Mouse (Mus musculus) cerebellum, adult 18-20 months (tissue): ENCODE measurements around the gene Capn12.

Experiments
- DNase-seq, 2 experiments: peaks; one replicate each; pipeline ENCODE4 v3.0.0; 2021

The Capn12 gene

DNA sequence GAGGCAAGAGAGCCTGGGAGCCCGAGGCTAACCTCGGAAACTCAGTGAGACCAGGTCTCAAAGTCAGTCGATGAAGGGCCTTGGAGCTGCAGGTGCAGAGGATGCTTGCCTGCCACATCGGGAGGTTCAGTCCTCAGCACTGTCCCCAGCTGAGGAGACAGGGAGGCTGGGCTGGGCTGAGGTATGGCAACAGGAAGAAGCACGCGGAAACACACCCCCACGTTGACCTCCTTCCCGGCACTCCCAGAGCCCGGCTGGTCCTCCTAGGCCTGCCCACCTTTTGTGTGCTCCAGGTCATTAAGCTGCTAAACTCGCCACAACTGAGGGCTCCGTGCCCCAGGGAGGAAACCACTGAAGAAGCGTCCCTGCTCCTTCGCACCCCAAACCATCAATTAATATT lies at the start of gene Capn12:
Gene Capn12 (plus strand): TSS at position 224 of the 400 bp plus-strand sequence.
- no peak for DNase-seq

DNA sequence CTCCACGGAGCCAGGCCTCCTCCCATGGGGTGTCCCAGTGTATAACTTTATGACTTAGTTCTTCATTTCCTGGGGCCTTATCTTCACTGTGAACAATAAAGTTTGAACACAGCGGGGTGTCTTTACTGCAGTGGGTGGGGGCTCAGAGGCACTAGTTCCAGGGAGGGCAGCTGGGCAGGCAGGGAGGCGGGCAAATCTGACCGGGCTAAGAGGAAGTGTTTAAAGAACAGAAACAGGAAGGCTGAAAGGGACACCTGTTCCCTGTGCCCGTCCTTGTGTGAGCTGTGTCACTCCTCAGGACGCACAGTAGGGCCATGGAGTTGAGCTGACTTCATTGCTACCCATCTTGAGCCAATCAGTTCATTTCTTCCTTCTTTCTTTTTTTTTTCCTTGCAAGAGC lies 49.1 kb upstream of the Capn12 start:
- no peak for DNase-seq

DNA sequence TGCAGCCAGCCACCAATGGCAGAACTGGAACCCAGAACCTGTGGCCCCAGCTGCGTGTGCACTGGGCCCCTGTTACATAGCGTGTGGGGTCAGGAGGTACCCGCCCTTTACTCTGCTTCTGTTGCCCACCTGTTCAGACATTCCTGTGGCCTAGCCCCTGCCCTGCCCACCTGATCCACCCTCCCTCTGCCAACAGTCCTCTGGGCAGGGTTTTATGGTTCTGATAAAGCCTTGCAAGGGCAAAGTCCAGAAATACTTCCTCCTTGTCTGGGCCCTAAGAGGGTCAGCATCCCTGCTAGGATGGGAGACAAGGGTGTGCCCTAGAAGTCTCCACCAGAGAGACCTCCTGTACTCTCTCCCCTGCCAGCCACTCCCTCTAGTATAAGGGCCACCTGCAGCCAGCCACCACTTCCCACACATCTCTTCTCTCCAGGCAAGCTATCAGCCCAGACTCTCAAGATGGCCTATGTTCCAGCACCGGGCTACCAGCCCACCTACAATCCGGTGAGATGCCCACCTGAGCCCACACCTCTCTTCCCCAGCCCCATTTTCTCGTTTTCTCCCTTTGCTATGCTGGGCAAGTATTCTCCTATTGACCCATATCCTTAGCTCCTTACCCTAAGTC lies 47.4 kb upstream of the Capn12 start, which contains the start of gene Lgals4:
Gene Lgals4 (plus strand): TSS at position 132 of the 625 bp plus-strand sequence.
- no peak for DNase-seq

DNA sequence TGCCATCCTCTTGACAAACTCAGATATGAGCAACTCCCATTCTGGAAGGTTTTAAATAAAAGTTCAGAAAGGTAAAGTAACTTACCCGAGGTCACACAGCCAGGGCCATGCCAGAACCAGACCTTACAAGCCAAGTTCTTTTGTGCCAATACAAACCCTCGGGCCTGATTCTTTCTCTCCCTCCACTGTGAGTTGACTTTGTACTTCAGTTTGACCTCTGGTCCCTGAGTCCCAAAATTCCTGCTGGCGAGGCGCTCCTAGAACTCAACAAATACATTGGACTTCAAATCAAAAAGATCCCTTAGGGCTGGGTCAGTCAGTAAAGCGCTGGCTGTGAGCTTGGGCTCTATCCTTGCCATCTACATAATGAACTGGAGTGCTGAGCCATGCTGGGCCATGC lies 44.3 kb upstream of the Capn12 start:
- no peak for DNase-seq

DNA sequence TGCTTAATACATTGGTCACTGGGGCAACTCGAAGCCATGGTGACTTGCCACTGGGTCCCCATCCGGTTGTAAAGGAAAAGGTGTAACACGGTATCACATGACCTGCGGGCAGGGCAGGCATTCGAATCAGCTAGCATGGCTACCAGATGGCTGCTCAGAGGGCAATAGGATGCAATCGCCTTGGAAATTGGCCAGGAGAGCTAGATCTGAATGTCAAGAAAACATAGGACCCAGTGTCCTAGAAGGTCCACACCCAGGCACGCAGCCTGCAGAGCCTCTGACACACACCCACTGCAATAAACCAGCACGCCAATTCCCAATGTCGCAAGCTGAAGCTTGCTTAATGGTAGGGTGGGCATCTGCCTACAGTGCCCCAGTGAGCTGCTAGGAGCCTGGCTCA lies 42.9 kb upstream of the Capn12 start:
- no peak for DNase-seq

DNA sequence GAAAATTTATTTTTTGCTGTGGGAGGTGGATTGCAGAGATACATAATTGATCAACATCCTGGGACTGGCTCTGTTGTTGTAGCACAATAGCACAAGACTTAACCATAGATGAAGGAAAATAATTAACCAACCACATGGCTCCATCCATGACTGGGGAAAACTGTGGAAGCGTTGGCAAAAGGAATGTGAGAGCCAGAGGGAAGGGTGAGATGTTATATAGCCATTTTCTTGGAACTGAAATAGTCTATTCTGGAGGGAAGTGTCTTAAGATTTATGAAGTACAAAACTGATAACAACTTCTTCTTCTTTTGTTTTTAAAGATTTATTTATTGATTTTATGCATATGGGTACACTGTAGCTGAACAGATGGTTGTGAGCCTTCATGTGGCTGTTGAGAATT lies 33.9 kb upstream of the Capn12 start:
- no peak for DNase-seq

DNA sequence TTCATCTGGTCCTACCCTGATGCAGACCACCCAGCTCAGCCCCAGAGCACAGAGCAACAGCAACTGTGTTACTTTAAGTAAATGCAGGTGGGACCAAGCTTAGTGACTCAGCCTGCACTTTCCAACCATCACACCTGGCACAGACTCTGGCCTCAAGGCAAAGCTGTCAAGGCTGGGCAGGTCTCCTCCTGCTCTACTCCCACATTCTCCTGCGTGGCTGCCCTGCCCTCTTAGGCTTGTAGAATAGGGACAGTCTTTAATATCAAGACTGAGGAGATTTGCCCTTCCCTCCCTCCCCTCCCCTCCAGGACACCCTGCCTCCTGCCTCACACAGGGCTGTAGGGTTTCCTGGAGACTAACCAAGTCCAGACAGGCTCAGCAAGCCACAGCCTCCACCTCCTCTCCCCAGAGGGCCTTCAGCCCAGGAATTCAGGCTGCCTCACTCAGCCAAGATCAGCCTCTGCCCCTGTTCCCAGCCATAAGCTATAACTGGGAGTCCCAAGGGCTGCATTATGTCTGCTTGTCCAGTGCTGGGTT lies 31.5 kb upstream of the Capn12 start:
- DNase-seq, result no peak

DNA sequence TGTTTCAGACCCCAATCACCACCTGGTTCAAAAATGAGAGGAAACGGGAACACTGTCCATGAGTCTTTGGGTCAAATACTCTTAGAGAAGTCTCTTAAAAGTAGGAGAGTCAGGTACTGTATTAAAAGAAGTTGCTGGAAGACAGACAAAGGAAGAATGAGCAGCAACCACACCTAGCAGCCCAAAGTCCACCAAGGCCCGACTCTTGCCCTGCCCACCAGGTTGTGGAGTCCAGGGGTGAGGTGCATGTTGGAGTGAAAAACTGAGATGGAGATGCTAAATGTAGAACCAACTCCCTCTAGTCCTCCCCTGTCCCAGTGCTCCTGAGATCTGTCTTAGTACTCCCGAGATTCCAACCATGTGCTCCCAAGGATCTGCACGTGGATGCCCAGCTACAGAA lies 30.6 kb upstream of the Capn12 start:
- no peak for DNase-seq

DNA sequence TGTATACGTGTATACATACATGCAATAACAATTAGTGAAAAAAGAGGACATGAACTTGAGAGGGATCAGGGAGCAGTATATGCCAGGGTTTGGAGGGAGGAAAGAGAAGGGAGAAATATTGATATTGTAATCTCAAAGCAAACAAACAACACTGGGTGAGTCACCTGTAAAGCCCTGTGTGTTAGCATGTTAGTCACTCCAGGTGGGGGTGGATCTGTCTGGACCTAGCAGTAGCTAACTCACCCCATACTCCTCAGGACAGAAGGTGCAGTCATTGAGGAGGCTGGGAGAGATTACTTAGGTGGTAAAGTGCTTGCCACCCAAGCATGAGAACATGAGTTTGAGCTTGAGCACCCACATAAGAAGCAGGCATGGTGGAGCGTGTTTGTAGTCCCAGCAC lies 21.3 kb upstream of the Capn12 start:
- no peak for DNase-seq

DNA sequence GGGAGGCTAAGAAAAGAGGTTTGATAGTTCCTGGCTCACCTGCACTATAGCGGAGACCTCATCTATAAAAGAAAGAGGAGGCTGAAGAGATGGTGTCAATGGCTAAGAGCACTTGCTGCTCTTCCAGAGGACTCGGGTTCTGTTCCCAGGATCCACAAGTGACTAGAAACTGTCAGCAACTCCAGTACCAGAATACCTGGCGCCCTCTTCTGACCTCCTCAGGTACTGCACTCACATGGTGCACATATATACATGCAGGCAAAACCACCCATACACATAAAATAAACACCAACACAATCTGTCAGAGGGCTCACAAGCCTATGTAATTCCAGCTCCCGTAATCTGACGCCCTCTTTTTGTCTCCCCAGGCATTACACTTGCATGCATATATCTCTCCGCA lies 20.3 kb upstream of the Capn12 start:
- DNase-seq, result no peak

DNA sequence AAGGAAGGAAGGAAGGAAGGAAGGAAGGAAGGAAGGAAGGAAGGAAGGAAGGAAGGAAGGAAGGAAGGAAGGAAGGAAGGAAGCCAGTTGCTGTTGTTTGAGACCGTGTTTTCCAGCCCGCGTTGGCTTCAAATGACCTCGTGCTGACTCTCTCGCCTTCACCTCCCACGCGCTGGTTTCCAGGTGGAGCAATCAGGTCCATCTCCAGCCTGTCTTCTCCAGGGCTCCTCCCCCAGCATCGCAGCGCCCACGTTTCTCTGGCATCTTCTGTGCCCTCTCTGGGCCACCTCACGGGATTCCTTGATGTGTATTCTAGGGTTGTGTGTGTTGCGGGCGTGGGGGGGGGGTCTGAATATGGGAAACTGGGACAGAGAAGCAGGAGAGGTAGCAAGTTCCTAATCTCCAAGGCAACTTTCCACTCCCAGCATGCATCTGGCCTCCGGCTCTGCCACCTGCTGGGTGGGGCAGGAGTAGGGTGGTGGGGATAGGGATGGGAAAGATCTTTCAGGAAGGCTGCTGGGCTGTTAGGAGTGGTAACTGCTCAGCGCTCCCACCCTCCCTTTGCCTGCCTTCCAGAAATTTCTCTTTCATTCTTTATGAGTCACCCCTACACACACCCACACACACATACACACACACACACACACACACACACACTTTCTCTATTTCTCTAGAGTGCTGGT lies 18.3 kb upstream of the Capn12 start:
- no peak for DNase-seq

DNA sequence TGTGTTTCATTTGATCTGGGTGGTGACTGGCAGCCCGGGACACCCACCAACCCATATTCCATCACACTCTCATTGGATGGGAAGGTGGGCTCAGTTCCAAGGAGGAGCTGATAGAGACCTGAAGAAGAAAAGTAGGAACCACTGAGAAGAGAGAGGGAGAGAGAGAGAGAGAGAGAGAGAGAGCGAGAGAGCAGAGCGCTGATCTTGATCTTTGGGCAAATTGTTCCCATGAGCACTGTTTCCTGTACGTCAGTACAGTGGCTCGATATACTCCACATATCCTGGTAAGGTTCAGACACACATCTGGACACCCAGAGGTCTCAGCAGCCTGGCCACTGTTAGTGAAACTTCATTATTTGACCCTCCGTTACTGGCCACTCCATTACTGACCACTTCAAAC lies 17.7 kb upstream of the Capn12 start, which contains the start of gene Lgals7:
Gene Lgals7 (plus strand): TSS at position 314 of the 400 bp plus-strand sequence.
- no peak for DNase-seq

DNA sequence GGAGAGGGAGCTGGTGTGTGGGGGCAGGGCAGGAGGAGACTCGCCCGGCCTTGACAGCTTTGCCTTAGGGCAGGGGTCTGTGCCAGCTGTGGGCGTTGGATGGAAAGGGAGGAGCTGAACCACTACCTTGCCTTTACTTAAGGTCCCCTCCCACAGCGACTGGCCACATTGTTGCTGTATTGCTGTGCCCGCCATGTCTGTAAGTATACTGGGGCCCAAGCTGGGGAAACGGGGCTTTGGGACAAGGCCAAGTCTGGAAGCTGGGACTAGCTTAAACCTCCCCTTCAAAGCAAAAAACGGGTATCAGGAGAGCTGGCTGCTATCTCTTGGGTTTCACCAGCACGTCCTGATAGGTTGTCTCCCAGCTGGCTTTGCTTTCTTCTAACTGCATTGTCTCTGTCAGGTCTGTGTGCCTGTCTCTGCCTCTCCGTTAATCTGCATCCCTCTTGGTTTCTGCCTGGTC lies 16.9 kb upstream of the Capn12 start:
- DNase-seq, result no peak

DNA sequence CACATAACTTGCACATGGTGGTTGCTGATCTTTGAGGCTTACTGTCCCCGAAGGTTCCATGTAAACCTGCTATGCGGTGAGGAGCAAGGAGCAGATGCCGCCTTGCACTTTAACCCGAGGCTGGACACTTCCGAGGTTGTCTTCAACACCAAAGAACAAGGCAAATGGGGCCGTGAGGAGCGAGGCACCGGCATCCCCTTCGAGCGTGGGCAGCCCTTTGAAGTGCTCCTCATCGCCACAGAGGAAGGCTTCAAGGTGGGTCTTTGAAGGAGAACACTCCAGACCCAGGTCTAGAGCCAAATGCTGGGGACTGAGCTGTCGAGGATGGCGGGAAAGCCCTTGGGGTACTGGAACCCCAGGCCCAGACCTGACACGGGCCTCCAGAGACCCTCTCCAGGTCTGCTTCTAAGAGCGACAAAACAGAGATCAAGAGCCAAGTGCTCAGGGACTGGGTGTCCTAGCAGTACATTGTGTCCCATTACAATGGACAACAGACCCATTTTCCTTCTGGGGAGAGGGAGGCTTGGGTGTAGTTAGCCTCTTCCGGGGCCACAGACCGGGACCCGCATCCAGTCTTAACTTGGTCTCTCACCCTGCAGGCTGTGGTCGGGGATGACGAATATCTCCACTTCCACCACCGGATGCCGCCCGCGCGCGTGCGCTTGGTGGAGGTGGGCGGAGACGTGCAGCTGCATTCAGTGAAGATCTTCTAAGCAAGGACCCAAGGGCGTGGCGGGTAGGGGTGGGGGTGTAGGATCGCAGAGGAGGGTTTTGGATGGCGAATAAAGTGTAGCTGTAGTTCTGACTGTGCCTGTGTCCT lies 15.5 kb upstream of the Capn12 start:
- no peak for DNase-seq

DNA sequence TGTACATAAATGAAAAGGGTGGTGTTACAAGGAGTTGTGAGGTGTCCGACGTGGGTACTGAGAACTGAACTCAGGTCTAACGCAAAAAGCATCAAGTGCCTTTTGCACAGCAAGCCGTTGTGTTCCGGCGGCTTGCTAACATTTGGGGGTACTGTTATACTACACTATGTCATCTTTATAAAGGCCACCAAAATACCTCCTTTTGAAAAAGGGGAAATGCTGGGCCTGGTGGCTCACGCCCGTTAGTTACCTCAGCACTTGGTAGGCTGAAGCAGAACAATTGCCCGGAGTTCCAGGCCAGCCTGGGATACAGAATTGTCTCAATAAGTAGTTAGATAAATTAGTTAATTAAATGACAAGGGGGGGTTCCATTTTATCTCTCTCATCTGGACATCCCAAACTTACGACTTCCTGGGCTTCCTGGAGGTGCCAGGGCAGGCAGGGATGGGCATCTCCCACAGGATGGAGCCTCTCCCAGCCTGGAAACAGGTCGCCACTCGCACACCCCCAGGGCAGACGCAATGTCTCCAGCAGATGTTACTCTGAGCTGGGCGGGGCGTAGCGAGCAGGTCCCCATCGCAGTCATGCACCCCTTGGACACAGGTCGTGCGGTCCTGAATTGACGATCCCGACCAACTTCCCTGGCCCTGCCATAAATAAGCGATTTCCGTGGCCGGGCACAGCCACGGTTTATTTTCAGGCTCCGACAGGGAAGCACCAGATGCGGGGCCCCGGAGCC lies 14.3 kb upstream of the Capn12 start:
- DNase-seq, result peak in 1 of 2 experiments; percentile 10

DNA sequence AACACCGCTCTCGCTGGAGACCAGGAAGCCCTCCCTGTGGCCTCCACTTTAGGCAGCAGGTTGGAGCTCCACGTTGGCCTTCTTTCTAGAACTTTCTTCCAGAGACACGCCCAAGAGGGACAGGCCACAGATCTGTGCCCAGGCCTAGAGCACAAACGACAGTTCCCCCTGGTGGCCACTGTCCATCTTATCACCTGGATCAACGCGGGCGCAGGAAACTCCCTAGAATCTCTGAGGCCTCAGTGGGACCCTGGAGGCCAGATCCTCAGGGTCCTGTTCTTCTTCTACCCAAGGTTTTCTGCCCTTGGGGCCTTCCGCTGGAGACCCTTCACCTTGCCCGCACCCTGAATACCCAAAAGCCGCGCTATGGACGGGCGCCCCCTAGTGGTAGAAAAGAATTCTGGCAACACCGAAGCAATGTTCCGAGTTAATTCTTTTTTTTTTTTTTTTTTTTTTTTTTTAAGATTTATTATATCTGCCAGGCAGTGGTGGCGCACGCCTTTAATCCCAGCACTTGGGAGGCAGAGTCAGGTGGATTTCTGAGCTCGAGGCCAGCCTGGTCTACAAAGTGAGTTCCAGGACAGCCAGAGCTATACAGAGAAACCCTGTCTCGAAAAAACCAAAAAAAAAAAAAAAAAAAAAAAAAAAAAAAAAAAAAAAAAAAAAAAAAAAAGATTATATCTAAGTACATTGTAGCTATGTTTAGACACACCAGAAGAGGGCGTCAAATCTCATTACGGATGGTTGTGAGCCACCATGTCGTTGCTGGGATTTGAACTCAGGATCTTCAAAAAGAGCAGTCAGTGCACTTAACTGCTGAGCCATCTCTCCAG lies 13.5 kb upstream of the Capn12 start:
- peak; percentile 64 to 79 for DNase-seq

DNA sequence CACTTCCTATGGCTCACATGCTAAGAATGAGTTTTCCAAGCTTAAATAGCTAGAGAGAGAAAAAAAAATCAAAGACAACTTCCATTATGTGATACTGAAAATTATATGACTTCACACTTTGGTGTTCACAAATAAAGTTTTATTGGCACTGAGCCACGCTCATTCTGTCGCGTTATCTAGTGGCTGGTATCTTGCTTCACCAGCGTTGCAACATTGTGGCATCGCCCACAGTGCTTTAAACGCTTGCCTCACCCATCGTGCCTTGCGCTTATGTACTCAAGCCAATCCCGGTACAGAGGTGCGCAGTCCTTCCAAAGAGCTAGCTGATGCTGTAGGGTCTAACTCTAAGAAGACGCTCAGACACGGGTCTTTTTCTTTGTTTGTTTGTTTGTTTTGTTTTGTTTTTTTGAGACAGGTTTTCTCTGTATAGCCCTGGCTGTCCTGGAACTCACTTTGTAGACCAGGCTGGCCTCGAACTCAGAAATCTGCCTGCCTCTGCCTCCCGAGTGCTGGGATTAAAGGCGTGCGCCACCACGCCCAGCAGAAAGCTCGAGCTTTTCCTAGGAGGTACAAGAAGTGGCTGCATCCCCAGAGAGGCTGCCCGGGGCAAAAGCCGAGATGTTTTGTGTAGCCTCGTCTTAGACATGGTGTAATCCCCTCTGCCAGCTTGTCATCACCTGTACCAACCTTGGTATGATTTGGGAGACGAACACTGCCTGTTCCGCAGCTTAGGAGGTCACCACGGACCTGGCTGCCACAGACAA lies 10.1 kb upstream of the Capn12 start:
- no peak for DNase-seq

DNA sequence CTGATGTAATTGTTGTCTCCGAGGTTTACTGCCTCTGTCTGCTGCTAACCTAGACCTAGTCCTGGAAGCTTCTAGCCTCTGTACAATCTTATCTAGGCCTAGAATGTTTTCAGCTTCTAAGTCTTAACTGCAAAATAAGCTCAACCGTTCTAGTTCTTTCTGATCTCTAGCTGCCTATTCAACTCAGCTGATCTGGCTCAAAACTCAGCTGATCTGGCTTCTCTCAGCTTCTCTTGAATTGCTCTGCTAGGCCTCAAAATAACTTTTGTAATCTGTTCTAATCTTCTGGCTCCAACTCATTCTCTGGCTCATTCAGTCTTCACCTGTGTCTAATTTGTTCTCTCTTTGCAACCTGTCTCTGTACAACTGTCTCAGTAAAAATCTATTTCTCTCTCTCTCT lies 6.7 kb upstream of the Capn12 start:
- no peak for DNase-seq

DNA sequence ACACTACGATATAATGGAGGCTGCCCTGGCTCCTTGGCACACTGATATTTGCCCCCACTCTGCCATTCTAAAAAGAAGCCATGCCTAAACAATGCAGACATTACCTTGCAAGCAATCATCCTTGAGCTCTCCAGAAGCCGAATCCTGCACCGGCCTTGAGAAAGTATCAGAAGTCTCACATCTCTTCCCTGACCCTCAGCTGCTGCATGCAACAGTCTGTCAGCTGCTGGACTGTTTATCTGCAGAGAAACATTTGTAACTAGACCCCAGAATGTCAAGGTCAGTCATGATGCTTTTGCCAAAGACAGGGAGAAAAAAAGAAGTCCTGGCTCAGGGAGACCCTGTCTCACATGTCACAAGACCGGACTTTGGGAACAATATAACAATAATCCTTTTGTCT lies 5.1 kb upstream of the Capn12 start:
- DNase-seq, result no peak

DNA sequence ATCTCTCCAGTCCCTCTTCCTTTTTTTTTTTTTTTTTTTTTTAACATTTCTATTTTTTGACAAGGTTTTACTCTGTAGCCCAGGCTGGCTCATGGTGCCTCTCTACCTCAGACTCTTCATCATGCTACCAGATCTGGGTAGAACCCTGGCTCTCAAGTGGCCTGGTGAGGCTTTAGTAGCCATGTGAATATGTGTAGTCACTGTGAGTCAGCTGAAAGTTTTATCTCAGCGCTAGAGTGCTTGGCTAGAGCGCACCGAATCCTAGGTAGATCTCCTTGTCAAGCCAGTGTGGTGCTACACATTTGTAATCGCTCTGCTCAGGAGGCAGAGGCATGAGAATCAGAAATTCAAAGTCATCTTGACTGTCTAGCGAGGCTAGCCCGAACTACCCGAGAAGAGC lies 4.1 kb upstream of the Capn12 start:
- DNase-seq, result no peak

DNA sequence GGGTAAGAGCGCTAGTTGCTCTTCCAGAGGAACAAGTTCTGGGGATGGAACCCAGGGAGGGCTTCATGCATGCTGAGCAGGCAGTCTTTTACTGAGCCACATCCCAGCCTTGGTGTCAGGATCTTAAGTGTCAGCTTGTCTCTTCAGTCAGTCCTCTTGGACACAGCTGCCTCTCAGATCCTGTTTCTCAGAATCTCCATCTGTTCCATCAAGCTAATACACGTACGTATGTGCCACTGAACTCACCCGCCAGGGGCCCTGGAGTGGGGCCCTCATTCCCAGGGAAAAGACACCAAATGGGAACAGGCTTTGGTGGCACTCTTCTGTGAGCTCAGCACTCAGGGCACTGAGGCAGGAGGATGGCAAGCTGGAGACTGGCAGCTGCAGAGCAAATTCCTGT lies 3.4 kb upstream of the Capn12 start:
- no peak for DNase-seq
